Mouse (Mus musculus) ES-E14 (cell line): ENCODE data around the gene Nmt2.

ENCODE experiments used
- CHD2 ChIP-seq: IDR thresholded peaks from 2 replicates; pipeline ENCODE4 v1.6.1; 2014; ENCODE audit warnings: mild to moderate bottlenecking, low read depth, low read length, inconsistent platforms
- MAFK ChIP-seq: IDR thresholded peaks from 2 replicates; pipeline ENCODE4 v1.6.1; 2014; ENCODE audit warnings: mild to moderate bottlenecking, low read depth, low read length, inconsistent platforms; ENCODE audit not compliant: insufficient read depth

DNA sequence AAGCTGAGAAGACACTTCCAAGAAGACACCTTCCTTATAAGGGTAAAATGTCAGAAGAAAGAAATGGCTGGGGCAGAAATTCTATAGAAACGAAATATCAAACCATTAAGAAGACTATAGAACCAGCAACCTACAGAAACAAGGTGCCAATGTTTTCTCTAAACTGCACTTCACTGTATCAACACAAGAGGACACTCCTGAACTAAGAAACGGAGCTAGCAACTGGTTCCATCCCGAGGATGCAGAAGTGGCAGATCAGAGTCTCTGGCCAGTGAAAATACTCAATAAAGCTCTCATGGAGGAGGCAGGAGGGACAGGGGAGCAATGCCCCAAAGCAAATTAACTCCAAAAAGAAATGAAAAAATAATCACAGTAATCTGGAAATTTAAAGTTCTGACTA lies 64.9 kb downstream of the Nmt2 start:
- TF ChIP-seq CHD2: no peak
- no peak for TF ChIP-seq MAFK
